Mouse (Mus musculus) monocyte, adult 5-6 weeks (primary cell): Measurements from ENCODE around the gene Gse1. TPM values are rescaled to one million over a fixed set of nuclear protein-coding genes. Genes with fewer than 3 reads are reported as not detected.
A peak's percentile ranks its signal among the peaks of the same experiment; 100 is the strongest.

Source experiments
- ATAC-seq: fragments of 153-309, 156-312 bp; replicated peaks from 2 replicates; pipeline ENCODE4 v1.8.0; 2017; ENCODE audit warnings: mild to moderate bottlenecking; ENCODE audit not compliant: low TSS enrichment, insufficient number of reproducible peaks, severe bottlenecking, poor library complexity, low FRiP score
- total RNA-seq: library from RNA; stranded (forward); fragments of 200-1000, 200-491, 200-594 nt; gene quantifications from 3 replicates; pipeline ENCODE4 v1.2.3, GENCODE M21; 2017

Gene Gse1
- total RNA-seq, 1 experiment from 2014 or later = 9.9 TPM

DNA sequence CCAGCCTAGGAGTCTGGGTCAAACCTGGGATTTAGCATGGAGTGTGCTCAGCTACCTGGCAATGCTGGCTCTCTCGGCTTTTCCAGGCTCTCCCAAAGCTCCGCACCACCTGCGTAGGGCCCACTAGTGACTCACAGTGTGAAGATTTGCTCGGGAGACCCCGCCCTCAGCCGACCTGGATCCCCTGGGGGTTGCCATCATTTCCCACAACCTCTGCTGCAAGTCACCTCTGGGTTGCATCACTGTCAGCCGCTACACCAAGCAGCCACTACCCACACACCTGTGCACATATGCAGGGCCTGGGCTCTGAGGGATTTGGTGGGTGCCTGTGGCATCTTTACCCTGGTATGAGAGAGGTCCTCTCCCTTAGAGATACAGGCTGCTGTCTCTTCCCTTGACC lies 239.3 kb downstream of the Gse1 start:
- ATAC-seq = no peak

DNA sequence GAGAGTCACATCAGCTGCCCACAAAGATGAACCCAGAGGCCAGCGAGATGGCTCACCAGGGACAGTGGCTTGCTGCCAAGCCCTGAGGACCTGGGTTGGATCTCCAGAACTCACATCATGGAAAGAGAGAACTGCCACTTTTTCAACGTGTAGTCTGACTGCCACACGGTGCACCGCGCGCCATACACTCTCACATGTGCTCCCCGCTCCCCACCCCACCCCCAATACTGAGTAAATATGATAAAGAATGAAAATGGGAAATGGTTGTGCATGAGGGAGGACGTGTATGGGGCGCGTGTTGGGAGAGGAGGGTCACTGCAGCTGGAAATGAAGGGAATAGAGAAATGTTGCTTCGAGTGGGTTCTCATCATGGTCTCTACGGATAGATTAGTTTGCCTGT lies 241.9 kb downstream of the Gse1 start:
- no peak for ATAC-seq

DNA sequence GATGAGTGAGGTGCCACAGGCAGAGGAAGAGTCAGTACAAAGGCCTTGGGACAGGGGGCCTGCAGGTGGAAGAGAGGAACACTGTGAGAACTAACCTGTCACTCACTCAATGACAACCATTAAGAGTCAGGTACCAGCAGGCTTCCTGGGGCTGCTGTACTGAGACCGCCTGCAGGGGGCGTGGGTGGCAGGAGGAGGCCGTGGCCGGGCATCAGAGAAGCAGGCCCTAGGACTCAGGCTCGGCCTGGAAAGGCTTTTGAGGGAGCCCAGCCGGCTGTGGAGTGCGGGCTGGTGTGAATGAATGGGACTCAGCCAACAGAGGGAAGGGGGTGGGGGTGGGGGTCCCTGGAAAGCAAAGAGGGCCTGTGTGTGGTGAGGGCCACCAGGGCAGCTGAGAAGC lies 242.9 kb downstream of the Gse1 start:
- ATAC-seq = no peak

DNA sequence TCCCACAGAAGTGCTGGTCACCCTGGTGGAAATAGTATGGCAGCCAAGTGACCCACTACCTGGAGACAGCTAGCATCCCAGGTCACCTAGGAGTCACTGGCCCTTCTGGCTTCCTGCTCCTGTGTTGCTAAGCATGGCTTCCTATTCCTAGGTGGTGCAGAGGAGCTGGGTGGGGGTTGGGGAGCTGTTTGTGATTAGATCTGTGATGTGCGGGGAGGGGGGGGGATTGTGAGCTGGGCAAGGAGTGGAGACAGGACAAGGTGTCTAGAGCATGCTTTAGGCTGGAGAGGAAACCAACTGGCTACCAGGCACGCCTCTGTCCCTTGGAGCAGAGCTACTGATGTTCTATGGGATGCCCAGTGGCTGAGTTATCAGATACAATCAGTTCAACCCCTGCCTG lies 243.5 kb downstream of the Gse1 start:
- ATAC-seq = no peak

DNA sequence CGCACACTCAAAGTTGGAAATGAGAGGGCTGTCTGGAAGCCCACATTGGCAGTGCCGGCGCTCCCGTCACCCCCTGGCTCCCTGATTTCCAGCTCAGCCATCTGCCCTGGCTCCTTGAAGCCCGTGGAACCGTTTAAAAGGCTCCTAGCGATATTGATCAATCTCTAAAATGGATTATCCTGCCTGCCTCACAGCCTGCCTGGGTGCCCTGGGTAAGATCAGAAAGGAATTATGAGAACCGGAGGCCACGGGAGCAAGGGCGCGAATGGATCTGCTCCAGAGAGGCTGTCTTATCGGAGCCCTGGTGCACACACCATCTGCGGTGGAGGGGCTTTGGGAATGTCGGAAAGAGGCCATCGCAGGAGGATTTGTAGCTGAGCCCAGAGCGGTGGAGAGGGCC lies 244.0 kb downstream of the Gse1 start:
- no peak for ATAC-seq

DNA sequence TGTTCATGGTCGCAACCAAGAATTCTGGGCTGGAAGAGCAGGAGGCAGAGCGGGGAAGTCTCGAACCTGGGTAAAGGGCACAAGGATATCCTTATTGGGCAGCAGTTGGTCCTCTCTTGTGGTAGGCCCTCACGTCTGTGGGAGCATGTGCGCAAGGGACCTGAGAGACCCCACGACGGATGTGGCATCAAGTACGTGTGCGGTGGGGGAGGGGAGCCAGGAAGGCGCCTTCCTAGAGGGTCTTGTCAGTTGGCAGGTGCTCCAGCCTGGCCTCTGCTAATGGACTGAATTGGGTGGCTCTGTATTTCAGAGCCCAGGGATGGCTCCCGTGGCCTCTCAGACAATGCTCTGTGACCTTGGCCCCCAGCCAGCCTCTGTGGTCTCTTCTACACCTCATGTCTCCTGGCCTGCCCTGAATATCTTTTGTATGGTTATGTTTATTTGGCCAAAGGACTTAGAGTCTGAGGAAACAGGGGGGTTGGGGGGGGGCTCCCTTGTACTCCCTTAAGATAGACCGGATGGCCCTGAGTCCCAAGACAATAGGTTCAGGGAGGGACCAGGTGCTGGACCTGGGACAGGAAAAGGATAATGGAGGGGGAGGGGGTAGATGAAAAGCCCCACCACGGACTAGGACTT lies 245.6 kb downstream of the Gse1 start:
- ATAC-seq = no peak

DNA sequence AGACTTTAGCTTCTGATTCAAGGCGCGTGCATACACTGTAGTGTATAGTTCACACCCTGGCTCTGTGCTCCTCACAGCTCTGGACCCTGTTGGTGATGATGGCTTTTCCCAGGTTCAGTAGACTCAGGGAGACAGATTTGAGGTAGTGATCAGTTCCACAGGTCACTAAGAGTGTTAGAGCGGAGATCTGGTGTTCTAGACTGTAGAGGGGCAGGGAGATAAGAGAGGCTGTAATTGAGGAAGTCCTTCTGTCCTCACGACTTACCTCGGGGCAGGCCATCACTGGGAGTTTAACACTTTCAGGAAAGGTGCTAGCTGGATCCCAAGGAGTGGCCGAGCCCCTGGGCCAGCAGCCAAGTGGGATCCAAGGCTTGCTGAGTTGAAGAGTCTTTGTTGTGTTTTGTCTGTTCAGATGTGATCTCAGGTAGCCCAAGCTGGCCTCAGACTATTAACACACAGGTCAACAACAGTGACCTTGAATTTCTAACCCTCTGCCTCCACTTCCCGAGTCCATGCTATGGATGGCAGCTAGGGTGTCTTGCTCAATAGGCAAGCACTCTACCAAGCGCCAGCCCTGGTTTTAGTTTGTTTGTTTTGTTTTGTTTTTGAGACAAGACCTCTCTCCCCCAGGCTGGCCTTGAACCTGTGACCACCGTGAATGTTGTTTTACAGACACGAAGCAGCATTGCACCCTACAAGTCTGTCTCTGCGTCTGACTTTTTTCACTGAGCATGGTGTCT lies 246.4 kb downstream of the Gse1 start:
- no peak for ATAC-seq

DNA sequence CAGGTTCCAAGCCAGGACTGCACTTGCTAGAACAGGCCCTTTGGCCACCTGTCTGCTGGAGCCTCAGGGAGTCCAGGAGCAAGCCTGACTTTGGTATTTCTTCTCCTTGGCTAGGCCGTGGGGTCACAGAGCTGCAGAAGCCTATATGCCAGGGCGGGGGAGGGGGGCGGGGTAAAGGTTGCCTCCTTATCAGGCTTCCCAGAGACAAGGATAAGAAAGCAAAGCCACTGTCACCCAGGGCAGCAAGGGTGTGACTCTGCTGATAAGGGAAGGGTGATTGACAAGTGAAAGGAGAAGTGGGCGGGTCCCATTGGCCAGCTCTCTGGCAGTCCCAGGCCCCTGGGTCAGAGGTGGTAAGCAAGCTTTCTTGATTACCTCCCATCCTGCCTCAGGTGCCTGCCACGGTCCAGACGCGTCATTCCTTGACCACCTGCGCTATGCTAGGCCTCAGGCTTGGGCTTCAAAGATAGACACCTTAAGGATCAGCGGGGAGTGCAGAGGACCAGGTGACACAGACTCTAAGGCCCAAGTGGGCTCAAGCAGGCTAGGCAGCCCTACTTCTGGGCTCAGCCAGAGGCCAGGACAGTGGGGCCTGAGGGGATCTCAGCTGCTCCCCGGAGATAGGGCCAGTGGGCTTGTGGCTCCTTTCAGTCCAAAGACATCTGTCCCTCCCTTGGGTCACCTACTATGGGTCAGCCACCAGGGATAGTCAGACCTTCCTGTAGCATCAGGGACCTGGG lies 247.4 kb downstream of the Gse1 start:
- peak; percentile 45 for ATAC-seq

DNA sequence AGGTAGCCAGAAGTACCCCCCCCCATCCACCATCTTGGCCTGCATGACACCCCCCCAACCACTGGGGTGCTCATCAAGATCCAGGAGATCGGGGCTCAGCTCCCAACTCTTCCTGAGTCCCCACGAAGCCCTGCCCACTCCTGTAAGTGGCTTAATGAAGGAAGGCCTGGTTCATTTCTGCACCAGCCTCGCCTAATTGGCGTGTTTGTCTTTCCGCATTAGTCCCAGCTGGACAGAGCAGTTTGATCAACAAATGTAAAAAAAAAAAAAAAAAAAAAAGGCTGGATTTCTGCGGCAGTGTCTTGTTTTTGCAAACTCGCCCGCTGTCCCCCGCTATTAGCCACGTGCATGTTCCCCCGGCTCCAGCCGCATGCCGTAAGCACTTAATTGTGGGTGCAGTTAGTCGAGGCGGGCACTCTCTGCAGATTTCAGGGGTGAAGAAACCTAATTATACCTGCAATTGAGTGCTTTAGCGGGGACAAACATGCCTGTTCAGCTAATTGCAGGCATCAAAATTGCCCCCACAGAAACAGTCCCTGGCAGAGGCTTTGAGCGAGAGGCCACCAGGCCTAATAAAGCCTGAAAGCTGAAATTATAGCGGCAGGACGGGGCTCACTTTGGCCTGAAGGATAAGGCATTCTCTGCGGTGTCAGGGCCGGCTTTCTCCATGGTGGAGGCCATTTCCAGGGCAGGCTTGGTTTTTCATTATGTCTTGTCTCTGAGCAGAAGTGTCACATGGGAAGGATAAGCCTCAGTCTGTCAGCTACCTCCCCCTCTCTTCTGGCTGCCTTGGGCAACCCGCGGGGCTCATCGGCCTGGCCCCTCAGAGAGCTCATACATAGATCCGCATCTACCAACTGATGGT lies 248.7 kb downstream of the Gse1 start:
- no peak for ATAC-seq

DNA sequence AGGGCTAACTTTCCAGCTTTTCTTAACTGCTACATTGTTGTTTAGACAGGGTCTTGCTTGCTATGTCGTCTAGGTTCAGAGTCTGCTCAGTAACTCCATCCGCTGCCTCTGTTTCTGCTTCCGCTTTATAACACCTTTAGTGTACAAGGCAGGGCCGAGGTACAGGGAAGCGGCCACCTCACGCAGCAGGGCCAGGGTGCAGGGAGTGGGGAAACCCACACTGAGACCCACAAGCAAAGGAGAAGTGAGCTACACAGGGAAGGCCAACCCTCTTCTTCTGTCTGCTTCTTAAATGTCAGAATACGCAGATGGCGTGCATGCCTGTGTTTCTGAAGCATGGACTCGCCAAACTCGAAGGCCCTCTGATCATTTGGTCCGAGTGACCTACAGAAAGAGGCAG lies 250.5 kb downstream of the Gse1 start:
- no peak for ATAC-seq

DNA sequence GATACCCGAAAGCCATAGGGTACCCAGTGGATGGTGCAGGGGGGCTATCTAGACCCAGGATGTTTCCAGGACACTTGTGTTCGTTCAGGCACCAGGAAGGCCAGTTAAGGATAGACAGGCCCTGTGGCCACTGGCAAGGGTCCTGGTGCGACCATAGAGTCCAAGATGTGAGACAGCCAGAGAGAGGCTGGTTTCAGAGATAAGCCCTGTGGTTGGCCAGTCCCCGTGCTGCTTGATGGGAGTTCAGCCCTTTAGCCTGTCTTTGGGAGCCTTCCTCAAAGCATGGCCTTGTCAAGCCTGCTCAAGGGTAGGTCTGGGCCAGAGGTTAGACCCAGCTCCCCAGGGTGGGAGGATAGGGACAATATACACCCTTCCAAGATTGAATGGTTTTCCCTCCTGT lies 251.4 kb downstream of the Gse1 start:
- ATAC-seq = no peak

DNA sequence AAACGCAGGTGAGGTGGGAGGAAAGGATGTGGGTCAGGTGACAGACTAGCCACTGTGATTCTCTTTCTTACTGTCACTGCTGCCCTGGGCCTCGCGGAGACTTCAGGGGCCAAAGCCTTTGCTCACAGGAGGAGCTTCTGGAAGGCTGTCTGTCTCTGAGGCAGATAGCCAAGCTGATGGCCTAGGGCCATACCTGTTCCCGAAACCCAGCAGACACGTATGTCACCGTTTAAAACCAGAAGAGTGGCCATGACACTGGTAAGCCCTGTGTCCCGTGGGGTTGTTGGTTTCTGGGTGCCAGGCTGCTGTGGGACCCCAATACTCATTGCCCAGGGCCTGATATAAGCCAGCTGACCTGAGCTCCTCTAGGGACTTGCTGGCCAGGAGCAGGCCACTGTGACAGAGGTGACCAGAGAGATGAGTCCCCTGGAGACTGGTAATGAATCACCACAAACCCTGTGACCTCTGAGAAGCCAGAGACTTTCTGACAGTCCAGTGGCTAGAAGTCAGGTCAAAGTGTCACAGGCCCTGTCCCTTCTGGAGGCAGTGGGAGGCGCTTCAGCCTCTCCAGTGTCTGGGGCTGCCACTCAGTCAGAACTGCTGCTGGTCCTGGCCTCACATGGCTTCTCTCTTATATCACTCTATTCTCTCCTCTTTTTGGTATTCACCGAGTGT lies 253.9 kb downstream of the Gse1 start:
- ATAC-seq = no peak

DNA sequence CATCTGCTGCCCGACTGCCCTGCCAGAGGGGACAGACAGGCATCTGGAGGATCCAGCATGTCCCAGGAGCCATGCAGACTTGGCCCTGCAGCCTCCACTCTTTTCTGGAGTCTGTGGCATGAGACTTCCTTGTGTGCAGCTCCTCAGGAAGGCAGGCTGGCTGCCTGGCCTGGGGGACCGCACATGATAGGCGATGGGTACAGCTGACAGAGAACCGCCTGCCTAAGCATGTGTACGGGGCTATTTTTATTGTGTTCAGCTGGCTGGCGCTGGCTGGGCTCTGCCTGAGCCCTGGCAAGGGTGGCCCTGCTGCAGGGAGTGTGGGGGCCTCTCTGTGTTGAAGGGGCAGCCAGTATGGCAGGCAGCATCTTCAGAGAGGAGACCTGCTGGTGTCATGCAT lies 256.2 kb downstream of the Gse1 start:
- ATAC-seq = no peak

DNA sequence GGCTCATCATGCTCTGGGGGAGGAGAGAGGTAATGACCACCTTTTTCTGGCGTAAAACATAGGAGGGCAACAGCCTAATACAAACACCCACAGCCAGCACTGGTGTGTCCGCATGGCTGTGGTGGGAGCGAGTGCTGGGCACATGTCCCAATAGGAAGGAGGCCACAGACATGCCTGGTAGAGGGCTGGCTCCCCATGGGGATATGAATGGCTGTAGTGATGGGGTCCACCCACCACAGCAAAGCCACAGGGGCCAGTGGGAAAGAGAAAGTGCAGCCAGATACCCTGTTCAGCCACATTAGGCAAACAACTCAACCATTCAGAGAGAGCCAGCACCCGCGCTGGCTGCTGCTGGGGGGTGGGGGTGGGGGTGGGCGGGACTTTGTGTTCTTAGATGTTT lies 256.9 kb downstream of the Gse1 start:
- ATAC-seq = no peak

DNA sequence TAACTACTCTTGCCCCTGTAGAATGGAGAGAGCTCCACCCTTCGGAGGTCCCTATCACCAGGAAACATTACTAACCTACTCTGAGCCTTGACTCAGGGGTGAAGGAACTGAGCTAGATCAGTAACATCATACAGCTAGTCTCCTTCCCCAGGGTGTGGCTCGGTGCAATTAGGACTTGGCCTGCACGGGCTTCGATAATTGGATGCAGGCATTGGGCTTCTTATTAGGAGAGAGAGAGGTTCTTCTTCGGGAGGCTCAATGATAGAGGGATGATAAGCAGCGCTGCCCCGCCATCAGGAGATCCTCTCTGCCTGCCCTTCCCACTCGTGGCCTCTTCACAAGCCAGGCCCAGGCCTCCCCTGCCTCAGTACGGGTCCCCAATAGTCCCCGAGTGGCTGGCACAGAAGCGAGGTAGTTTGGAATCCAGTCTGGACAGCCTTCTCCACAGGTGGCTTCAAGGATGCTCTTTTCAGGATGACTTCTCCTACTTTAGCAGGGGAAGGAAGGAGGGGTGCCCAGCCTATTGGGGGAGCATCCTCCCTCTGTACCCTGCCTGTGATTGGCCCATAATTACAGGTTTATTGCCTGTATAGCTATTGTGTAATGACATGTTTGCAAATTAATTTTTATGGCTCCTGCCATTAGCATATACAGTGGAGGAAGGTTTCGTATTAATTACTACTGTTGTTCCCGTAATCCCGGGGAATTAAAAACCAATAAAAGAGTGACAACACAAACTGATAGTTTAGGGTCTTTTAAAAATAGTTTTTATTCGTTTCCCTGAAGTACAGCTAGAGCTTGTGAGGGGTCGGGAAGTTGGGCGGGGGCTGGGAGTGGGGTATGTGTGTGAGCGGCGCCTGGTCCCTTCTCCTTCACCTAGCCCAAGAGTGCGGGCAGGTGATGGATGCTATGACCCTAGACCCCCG lies 257.6 kb downstream of the Gse1 start:
- ATAC-seq = no peak

DNA sequence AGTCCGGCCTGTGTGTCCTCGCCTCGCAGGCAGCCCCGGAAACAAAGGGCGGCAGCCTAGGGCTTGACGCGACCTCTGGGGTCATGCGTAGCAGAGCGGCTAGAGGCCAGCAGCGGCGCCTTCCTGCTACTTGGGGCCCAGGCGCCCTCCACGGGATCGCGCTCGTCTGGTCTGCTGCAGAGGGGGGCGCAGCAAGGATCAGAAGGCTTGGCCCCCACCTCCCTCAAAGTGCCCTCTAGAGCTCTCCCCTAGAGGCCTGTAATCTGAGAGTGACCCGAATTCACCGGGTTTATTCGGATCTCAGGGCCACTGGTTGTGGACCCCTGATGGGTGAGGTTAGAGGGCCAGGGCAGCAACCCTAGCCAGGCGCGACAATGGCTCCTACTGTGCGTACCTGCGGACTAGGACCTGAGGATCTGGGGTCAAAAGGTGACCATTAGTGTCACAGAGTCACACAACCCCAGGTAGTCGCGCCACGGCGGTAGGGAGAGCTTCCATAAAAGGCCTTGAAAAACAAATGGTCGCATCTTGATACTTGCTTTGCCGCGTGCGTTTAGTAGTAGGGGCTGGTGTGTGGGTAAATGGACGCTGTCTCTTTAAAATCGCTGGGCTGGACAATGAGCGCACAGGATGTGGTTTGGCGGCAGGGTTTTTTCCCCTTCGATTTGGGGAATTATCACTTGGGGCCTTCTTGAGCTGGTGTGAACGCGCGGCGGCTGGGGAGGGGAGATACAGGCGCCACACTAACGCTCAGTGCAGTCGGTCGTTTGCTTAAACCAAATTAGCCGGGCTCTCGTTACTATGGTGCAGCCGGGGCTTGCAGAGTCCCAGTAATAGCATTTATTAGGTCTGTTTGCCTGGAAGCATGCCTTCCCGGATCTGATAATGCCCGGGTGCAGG lies 258.5 kb downstream of the Gse1 start:
- ATAC-seq = peak; percentile 48

DNA sequence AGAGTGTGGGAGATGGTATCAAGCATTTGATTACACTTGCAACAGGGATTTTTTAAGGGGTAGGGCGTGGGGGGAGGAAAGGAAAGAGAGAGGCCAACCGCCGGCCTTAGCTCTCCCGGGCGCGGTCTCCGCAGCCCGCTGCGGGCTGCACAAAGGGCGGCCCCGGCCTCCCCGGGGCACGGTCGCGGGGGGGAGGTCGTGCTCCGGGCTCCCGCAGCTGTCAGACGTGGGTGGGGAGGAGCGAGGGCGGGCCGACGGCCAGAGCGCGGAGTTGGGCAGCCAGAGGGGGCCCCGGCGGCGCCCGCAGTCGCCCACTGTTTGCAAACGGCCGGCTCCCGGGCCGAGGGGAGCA lies 259.1 kb downstream of the Gse1 start:
- ATAC-seq = no peak
